Mouse (Mus musculus) liver, embryonic 15.5 days (tissue): ENCODE data around the gene Ly6g6c. TPM values are rescaled to one million over a fixed set of nuclear protein-coding genes. Genes with fewer than 3 reads are reported as not detected.
A peak's percentile ranks its signal among the peaks of the same experiment; 100 is the strongest.

Experiments
- ATAC-seq: fragments of 200-750 bp; cut with Nextera tagmentation; 2 replicates; pipeline ENCODE4 v1.8.0; 2017; ENCODE audit warnings: moderate number of reproducible peaks, mild to moderate bottlenecking, moderate library complexity; ENCODE audit not compliant: insufficient read depth
- H3K27ac ChIP-seq: fragments of 300-500 bp; sonication (generic); replicated peaks from 2 replicates; pipeline ENCODE4 v1.5.1; 2015; ENCODE audit warnings: mild to moderate bottlenecking, inconsistent platforms
- H3K27me3 ChIP-seq: fragments of 300-500 bp; sonication (generic); 2 replicates; pipeline ENCODE4 v1.6.1; 2015; ENCODE audit warnings: mild to moderate bottlenecking, inconsistent platforms
- H3K36me3 ChIP-seq: fragments of 300-500 bp; sonication (generic); replicated peaks from 2 replicates; pipeline ENCODE4 v1.6.1; 2015; ENCODE audit warnings: moderate library complexity, mild to moderate bottlenecking, inconsistent platforms
- H3K4me1 ChIP-seq: fragments of 300-500 bp; sonication (generic); replicated peaks from 2 replicates; pipeline ENCODE4 v1.6.1; 2015; ENCODE audit warnings: inconsistent platforms
- H3K4me2 ChIP-seq: fragments of 300-500 bp; sonication (generic); 2 replicates; pipeline ENCODE4 v1.6.1; 2015; ENCODE audit warnings: moderate library complexity, mild to moderate bottlenecking, inconsistent platforms
- H3K4me3 ChIP-seq: fragments of 300-500 bp; sonication (generic); replicated peaks from 2 replicates; pipeline ENCODE4 v1.5.1; 2015; ENCODE audit warnings: mild to moderate bottlenecking, inconsistent platforms
- H3K9ac ChIP-seq: fragments of 300-500 bp; sonication (generic); 2 replicates; pipeline ENCODE4 v1.6.1; 2015; ENCODE audit warnings: moderate library complexity, mild to moderate bottlenecking, inconsistent platforms
- H3K9me3 ChIP-seq: fragments of 300-500 bp; sonication (generic); replicated peaks from 2 replicates; pipeline ENCODE4 v1.6.1; 2016; ENCODE audit warnings: inconsistent platforms
- WGBS: fragments of 180-500 bp; shearing (Covaris S2); methylation state at CpG from one replicate; pipeline ENCODE4 v1.1.7; 2015; ENCODE audit warnings: mixed read lengths; ENCODE audit not compliant: insufficient replicate concordance; 5-methylcytosine and 5-hydroxymethylcytosine counted together
- polyA plus RNA-seq: library from polyadenylated mRNA; unstranded; fragments of >200 nt; fragmentation: Nextera tagmentation; extraction: Ambion mirVana; gene quantifications from 2 replicates; pipeline ENCODE4 v1.2.1, GENCODE M21; 2015

Gene Ly6g6c
- polyA plus RNA-seq, 1 experiment from 2014 or later, result 0.21 TPM

DNA sequence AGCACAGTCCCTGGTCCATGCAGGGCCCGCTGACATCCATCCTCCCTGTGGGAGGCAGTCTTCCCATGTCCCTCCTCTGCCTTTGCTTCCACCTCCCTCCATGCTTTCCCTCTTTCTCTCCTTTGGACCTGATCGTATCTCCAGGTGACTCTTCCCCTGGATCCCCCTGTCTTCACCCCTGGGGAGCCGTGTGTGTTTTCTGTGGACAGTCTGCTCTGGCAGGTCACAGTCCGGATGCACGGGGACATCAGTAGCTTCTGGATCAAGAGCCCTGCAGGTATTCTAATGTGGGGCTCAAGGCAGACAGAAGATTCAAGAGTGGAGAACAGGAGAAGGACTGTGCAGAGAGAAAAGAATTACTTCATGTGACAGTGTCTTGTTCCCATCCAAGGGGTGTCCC lies 42.0 kb upstream of the Ly6g6c start:
- H3K4me3 ChIP-seq, result no peak overlapping the region
- H3K36me3 ChIP-seq, result no peaks in the 10 kb centered on the region
- 76% methylated on average over 5 of the region's 5 CpGs for WGBS
- no peaks in the 10 kb centered on the region for H3K27me3 ChIP-seq
- H3K4me1 ChIP-seq, result peaks cover 64% of the 10 kb centered on the region
- no peaks in the 10 kb centered on the region for H3K9me3 ChIP-seq
- no peak overlapping the region for H3K9ac ChIP-seq
- H3K4me2 ChIP-seq, result 0 out of 2 replicates have a peak overlapping the region, but pooled peaks have one; percentile 13
- H3K27ac ChIP-seq, result no peak overlapping the region
- ATAC-seq, result no peak

DNA sequence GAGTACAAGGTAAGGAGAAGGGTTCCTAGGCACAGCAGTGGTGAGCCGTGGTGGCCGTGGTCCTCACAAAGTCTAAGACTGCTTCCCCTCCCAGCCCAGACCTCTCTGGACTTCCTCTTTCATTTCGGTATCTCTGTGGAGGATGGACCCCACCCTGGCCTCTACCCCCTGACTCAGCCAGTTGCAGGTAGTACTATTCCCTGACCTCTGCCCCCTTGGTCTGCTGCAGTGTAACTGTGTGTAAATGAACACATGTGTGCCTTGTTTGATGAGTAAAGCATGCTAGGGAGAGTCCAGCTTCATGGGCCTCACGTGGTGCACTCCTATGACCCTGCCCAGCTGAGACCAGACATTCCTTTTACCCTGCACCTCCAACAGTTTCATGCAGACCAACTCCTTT lies 41.4 kb upstream of the Ly6g6c start:
- no peak overlapping the region for H3K9ac ChIP-seq
- H3K27ac ChIP-seq, result no peak overlapping the region
- no peaks in the 10 kb centered on the region for H3K27me3 ChIP-seq
- H3K36me3 ChIP-seq, result no peaks in the 10 kb centered on the region
- ATAC-seq, result 0 out of 2 replicates have a peak, but pooled peaks have one; percentile 3
- no peaks in the 10 kb centered on the region for H3K9me3 ChIP-seq
- no peak overlapping the region for H3K4me3 ChIP-seq
- H3K4me1 ChIP-seq, result peaks cover 64% of the 10 kb centered on the region
- WGBS, result 25% methylated on average over 4 of the region's 4 CpGs
- H3K4me2 ChIP-seq, result 0 out of 2 replicates have a peak overlapping the region, but pooled peaks have one; percentile 13

DNA sequence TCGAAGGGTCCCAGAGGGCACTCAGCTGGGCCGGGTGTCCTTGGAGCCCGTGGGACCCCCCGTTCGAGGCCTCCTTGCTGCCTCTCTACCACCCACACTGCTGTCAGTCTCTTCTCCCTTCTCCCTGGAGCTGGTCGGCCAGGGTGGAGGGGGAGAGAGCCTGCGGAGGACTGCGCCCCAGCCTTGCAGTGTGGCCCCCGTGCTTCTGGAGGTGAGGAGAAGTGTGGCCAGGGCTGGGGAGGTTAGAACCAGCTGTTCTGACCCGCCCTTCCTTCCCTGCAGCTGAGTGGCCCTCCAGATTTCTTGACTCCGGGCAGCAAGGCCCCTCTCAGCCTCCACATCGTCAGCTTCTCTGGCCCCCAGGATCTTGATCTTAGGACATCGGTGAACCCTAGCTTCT lies 40.9 kb upstream of the Ly6g6c start:
- Histone ChIP-seq H3K4me3 (no peak overlapping the region), H3K9me3 (no peaks in the 10 kb centered on the region), H3K9ac (peak overlapping the region; percentile 11; the same call in 1 of the 2 replicates), H3K4me1 (peaks cover 66% of the 10 kb centered on the region), H3K4me2 (no peak overlapping the region), H3K36me3 (no peaks in the 10 kb centered on the region), H3K27ac (no peak overlapping the region), H3K27me3 (no peaks in the 10 kb centered on the region)
- ATAC-seq, result no peak
- WGBS, result 45% methylated on average over 13 of the region's 13 CpGs

DNA sequence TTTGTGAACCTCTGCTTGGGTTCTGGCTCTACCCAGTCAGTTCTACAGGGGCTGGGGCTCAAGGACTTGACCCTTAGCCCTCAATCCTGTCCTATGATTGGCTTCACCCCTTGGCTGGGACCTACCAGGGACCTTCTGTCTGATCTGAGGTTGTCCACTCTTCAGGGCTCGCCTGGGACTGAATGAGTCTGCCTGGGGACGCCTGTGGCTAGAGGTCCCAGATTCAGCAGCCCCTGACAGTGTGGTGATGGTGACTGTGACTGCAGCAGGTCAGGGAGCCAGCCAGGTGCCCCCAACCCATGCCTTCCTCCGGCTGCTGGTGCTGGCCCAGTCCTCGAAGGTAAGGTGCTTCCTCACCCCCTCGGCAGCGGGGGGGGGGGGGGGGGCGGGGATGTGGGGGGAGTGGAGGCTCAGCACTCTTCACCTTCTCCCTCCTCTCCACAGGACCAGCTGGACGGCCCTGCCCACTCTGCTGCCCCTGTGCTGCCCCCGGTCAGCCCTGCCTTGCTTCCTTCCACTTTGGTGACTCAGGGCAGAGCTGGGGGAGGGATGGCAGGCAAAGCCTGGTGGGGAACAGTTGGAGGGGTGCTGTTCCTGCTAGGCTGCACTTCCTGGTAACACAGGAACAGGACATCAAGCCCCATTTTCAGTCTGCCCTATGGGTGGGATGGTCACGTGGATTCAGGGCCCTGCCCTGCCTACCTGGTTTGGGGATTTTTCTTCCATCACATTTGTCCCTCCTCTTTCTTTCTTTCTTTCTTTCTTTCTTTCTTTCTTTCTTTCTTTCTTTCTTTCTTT lies 40.3 kb upstream of the Ly6g6c start:
- no peaks in the 10 kb centered on the region for H3K36me3 ChIP-seq
- H3K4me1 ChIP-seq, result peaks cover 72% of the 10 kb centered on the region
- H3K4me3 ChIP-seq, result no peak overlapping the region
- no peak overlapping the region for H3K4me2 ChIP-seq
- H3K27ac ChIP-seq, result no peak overlapping the region
- no peak overlapping the region for H3K9ac ChIP-seq
- WGBS, result 39% methylated on average over 10 of the region's 10 CpGs
- H3K9me3 ChIP-seq, result no peaks in the 10 kb centered on the region
- ATAC-seq, result no peak
- H3K27me3 ChIP-seq, result no peaks in the 10 kb centered on the region

DNA sequence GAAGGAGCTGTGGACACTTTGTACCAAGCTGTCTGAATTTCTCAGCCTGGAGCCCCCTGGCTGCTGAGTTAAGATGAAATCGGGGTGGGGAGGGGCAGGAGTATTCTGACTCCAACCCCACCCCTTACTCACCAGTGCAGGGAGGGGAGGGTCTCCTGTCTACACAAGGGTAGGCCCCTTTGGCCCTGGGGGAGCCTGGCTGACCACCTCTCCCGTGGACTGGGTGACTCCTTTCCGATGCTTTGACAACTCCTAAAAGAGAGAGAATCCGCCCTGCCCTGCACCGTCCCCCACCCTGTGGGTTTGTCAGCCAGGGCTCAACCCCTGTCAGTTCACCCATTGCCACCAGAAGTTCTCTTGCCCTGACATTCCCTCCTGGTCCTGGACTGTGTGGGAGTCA lies 39.0 kb upstream of the Ly6g6c start:
- Histone ChIP-seq H3K9me3 (no peaks in the 10 kb centered on the region), H3K27me3 (no peaks in the 10 kb centered on the region), H3K27ac (no peak overlapping the region), H3K4me1 (peaks cover 72% of the 10 kb centered on the region), H3K9ac (no peak overlapping the region), H3K4me2 (no peak overlapping the region), H3K4me3 (no peak overlapping the region), H3K36me3 (no peaks in the 10 kb centered on the region)
- no peak for ATAC-seq
- 77% methylated on average over 5 of the region's 5 CpGs for WGBS

DNA sequence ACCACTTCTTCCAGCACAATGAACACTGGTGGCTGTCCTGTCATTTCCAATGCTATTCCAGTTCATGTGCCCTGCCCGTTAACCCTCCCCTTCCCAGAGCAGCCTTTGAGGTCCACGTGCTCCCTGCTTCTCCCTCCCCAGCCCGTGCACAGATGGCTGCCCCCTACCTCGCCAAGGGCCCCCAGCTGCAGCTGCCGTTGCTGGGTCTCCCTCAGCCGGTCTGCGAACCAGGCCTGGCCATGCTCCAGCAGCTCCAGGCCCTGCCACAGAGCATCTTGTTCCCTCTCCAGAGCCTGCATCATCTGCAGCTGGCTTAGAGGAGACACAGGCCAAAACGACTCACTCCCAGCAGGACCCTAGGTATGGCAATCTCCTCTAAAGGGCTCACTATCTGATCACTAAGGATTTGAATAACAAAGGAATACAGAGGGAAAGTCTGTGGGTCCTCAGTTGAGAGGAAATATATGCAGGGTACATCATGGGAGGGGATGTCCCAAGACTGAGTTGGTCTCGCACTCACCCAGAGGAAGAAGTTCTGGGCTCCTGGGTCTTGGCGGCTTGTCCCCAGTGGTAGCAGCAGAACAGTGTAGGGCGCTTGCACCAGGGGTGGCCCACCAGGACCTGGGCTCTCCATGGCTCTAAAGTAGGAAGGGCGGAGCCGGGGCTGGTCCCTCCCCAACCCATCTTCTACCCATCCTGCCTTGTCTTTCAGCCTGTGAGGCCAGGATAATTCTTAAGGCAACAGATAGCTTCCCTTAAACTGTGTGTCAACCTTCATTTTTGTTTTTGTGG lies 37.7 kb upstream of the Ly6g6c start, which contains the start of gene Sapcd1:
Gene Sapcd1, minus strand, starts transcription at position 740 of the 792 bp plus-strand sequence.
- 52% methylated on average over 13 of the region's 13 CpGs for WGBS
- no peak for ATAC-seq
- no peak within 1 kb of the TSS for H3K9ac ChIP-seq
- no peaks in the 10 kb centered on the region for H3K27me3 ChIP-seq
- no peak within 1 kb of the TSS for H3K27ac ChIP-seq
- no peak within 1 kb of the TSS for H3K4me3 ChIP-seq
- no peak within 1 kb of the TSS for H3K4me2 ChIP-seq
- peaks cover 71% of the 10 kb centered on the region for H3K4me1 ChIP-seq
- no peaks in the 10 kb centered on the region for H3K36me3 ChIP-seq
- no peaks in the 10 kb centered on the region for H3K9me3 ChIP-seq

DNA sequence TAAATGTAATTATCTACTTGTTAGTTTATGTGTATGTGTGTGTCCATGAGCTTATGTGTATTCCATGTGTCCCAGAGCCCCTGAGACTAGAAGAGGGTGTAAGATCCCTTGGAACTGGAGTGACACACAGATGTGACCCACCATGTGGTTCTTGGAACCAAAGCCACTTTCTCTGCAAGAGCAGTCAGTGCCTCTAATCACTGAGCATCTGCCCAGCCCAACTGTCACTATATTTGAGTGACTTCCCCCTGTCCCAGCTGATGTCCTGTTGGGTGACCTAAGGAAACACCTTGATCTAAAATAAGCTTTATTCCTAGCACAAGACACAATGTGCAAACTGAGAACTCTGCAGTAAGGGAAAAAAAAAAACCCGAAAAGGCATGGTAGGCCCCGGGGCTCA lies 36.9 kb upstream of the Ly6g6c start:
- Histone ChIP-seq H3K27ac (no peak overlapping the region), H3K9ac (no peak overlapping the region), H3K4me1 (peaks cover 65% of the 10 kb centered on the region), H3K9me3 (no peaks in the 10 kb centered on the region), H3K4me3 (no peak overlapping the region), H3K27me3 (no peaks in the 10 kb centered on the region), H3K4me2 (no peak overlapping the region), H3K36me3 (no peaks in the 10 kb centered on the region)
- 54% methylated on average over 2 of the region's 2 CpGs for WGBS
- no peak for ATAC-seq

DNA sequence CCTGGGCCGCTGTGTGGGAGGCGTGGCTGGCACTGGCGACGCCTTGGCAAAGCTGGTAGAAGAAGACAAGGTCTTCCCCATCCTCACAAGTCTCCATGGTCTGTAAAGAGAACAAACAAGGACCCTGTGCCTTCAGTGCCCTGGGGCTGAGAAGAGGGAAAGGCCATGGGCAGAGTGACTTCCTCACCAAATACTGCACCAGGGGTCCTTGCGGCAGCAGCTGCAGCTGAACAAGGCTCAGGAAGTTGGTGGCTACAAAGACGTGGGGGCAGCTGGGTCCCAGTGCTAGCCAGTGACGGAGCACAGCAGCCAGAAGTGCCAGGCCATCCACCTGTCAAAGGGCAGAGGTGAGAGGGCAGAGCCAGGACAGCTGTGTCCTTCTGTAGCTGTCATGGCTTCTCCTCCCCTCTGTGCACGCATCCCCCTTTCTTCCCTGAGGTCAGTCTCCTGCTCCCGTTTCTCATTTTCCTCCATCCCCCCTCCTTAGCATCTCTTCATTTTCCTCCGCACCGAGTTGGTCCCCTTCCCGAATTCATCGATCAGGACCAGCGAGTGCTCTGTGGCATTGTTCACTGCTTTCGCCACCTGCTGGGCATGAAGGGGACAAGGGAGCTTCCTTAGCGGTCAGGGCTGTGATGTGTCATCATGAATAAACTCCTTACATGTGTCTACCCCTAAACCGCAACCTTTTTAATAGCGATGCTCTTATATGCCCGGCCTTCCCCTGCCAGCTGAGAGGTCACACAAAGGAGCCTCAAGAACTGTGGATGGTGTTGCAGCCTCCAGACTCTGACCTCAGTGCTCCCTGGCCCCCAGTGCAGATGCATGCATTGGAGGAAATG lies 35.3 kb upstream of the Ly6g6c start:
- Histone ChIP-seq H3K36me3 (no peaks in the 10 kb centered on the region), H3K9ac (0 out of 2 replicates have a peak overlapping the region, but pooled peaks have one; percentile 10), H3K9me3 (no peaks in the 10 kb centered on the region), H3K4me2 (no peak overlapping the region), H3K27ac (no peak overlapping the region), H3K4me3 (no peak overlapping the region), H3K4me1 (peaks cover 52% of the 10 kb centered on the region), H3K27me3 (no peaks in the 10 kb centered on the region)
- 33% methylated on average over 19 of the region's 19 CpGs for WGBS
- no peak for ATAC-seq

DNA sequence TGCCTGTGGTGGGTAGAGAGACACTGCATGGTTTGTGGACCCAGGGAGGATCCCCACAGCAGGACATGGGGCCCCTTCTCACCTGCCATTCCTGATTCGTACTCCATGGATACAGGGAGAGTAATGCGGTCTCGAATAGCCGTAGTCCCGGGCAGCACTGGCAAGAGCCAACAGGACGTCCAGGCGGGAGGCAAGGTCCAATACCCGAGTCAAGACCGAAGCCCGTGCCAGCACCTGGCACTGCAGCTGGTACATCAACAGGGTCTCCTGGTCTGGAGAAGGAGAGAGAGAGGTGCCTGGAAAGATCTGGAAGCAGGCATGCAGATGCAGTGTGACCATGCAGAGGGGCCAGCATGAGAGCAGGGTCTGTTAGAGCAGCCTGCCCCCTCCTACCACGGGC lies 33.9 kb upstream of the Ly6g6c start:
- Histone ChIP-seq H3K9me3 (no peaks in the 10 kb centered on the region), H3K27me3 (no peaks in the 10 kb centered on the region), H3K4me3 (no peak overlapping the region), H3K4me2 (no peak overlapping the region), H3K36me3 (no peaks in the 10 kb centered on the region), H3K9ac (no peak overlapping the region), H3K4me1 (peaks cover 47% of the 10 kb centered on the region), H3K27ac (no peak overlapping the region)
- WGBS, result 87% methylated on average over 11 of the region's 11 CpGs
- ATAC-seq, result no peak

DNA sequence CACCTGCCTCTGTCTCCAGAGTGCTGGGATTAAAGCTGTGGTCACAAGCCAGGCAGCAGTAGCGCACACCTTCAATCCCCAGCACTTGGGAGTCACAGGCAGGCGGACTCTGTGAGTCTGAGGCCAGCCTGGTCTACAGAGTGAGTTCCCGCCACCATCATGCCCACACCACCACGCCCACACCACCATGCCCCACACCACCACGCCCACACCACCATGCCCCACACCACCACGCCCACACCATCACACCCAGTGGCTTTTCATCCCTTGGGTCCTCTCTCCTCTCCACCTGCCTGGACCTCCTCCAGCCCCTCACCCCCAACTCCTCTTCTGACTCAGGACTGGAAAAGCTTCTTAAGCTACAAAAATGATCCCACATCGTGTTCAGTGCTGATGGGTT lies 33.3 kb upstream of the Ly6g6c start:
- ATAC-seq, result no peak; the same call in 1 of the 2 replicates
- Histone ChIP-seq H3K27ac (no peak overlapping the region), H3K9me3 (no peaks in the 10 kb centered on the region), H3K36me3 (no peaks in the 10 kb centered on the region), H3K9ac (no peak overlapping the region), H3K4me3 (no peak overlapping the region), H3K4me2 (no peak overlapping the region), H3K27me3 (no peaks in the 10 kb centered on the region), H3K4me1 (peaks cover 47% of the 10 kb centered on the region)
- 64% methylated on average over 7 of the region's 7 CpGs for WGBS
